Mouse (Mus musculus) cerebellum, postnatal 10 days (tissue): ENCODE data around the gene Tmcc2.

ENCODE experiments used
- DNase-seq, 2 experiments: peaks; one replicate each; pipeline ENCODE4 v3.0.0; 2021; ENCODE audit warnings: mixed read lengths in 2 of 2

The Tmcc2 gene

DNA sequence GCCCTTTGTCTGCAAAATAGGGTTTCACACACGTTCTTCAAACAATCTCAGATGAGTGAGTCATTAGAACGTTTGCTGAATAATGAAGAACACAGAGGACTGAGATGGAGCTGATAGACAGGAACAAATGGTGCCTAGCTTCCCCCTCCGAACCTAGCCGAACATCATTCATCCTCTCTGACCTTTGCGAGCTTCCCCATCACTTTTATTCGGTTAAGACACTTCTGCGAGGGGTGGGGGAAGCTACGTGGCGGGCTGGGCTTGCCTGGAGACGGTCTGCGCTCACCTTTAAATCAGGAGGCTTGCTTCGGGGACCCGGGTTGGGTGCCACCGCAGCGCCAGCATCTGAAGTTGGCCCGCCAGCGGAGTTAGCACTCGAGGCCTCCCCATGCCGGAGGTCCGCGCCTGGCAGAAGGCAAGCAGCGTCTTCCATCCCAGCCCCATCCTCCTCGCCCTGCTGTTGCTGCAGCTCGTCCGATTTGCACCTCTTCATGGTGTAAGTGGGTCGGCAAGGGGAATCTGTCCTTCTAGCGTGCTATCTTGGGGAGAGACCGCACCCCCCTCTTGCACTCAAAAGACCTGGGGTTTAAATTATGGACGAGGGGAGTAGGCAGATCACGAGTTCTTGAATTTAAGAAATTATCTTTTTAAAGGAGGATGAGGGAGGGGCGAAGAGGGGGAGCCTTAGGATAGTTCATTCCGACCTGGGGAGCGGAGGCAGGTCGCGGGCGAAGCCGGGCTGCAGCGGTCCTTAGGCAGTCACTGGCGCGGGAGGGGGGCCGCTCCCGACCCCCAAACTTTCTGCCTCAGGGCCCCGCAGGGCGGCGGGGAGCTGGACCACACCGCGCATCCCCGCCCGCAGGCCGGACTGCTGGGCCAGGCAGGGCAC lies at the start of gene Tmcc2:
Tmcc2 (minus strand) TSS at position 591 of the 889 bp plus-strand sequence.
- DNase-seq: peak; percentile 76 to 79

DNA sequence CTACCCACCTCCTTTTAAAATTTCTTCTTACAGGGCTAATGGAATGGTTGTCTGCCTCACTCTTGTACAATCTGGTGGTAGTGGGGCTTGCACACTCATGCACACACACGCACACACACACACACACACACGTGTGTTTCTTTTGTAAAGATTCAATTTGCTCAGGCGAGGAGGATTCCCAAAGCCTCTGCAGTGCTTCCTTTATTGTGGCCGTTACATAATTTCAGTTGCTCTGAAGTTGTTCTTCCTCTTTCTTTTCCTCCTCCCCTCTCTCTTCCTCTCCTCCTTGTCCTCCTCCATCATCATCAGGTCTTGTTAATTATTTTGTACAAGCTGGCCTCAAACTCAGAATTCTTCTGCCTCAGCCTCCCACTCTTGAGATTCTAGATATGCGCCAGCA lies 46.3 kb upstream of the Tmcc2 start:
- no peak for DNase-seq

DNA sequence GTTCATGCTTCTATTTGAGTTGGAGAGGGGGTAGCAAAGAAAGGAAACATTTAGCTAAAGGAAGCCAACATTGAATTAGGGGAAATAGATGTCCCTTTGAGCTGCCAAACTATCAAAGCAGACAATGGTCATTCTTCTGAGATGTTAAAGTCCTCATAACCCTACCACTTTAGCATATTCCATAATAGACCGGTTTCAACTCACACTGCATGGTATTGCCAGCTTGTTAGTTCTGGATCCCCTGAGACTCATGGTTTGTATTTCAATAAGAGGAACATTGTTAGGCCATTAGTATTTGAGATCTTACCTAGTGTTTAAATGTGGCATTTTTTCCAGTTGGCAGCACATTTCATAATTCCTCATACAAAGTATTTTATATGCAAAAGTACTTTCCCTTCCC lies 45.9 kb upstream of the Tmcc2 start:
- no peak for DNase-seq

DNA sequence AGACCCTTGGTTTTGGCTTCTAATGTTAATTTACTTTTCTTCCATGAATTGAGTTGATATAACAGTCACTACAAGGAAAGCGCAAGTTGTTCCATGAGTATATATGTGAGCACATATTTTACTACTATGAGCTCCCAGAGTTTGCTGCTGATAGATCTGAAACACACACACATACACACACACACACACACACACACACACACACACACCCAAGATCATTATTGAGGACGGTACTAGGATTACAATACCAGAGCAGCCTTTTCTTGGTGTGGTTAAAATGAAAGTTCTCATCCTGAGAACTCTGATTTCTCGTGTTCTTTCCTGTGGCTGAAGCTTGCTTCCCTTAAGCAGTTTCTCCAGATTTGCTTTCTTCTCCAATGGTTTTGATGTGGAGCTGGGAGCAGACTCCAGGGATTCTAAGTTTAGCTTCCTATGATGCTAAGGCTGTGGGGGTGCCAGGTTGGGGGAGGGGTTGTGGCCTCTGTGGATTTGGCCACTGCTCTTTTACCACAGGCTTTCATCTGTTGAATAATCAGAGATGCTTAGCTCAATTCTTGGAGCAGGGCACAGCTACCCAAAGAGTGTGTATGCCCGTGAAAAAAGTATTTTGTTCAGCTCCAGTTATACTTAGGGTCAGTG lies 45.4 kb upstream of the Tmcc2 start:
- peak in 1 of 2 experiments; percentile 18 for DNase-seq

DNA sequence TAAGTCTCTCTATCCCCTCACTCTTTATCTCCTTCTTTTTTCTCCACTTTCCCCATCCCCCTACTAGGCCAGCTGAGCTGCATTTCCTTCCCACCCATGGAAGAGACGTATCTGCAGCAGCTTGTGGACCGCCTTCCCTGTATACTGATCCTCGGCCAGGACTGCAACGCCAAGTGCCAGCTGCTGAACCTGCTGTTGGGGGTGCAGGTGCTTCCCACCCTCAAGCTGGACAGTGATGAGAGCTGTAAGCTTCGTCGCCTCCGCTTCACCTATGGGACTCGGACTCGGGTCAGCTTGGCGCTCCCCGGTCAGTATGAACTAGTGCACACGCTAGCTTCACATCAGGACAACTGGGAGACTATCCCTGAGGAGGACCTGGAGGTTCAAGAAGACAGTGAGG lies 43.0 kb upstream of the Tmcc2 start:
- DNase-seq: peak; percentile 62 to 63

DNA sequence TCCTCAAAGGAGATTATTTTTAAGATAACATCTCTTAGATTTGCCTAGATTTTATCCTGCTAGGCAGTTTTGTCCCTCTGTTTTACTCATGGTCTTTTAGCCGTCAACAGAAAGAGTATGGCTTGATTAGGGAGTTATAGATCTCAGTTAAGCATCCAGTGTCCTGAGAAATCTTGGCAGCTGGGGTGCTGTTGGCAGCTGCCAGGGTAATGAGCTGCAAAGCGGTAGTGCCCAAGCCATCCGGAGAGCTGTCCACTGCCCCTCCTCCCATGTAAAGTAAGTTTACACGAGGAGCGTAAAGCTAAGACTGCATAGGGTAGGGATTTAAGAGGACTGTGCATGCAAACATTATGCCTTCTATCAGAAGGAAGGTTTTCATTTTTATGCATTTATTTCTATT lies 42.3 kb upstream of the Tmcc2 start:
- DNase-seq: peak; percentile 71 to 78

DNA sequence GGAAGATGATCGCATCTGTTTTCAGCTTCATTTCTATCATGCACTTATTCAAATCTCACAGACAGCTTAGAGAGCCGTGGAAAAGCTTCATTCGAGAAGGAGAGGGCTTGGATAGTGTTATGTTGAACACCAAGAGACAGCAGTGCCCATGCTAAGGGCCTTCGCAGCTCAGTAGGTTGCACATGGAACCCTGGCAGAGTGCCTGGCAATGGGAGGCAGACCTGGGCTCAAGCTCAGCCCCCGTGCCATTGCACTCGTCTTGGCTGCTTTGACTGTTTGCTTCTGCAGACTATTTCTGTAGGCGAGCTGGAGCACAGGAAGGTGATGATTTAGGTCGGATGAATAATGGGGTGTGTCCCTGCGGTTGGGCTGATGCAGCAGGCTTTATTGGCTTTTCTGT lies 40.6 kb upstream of the Tmcc2 start:
- DNase-seq: peak; percentile 92 to 95

DNA sequence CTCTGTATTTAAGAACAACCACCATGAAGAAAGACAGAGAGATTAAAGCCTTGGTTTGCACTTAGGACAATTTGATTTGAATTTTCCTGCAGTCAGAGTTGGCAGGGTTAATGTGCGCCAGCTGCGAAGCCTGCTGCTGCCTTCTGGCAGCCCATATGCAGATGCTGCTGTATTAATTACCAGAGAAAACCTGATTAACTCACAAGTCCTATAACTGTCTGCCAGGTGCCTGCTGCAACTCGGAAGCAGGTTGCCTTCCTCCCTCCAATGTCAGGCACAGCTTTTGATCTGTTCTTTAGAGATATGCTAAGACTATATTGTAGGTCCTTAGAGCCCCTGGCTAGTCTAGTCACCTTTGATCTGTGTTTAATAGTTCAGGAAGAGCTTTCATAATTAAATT lies 39.7 kb upstream of the Tmcc2 start:
- peak; percentile 84 to 85 for DNase-seq

DNA sequence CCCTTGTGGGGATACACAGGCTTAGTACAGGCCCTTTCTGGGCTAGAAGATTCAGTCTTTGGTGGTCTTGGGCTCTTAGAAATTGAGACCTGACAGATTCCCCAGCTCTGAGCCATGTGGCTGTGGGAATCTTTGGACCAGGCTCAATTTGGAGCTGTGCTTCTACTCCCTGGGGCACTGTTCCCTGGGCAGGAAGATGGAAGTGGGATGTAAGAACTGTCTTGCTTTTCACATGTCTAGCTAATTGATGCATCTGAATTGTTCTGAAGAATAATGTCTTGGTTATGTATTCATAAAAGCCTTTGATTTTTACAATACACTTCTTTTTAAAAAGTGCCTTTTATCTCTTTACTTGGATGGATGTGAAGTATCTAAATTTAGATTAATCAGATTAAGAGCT lies 34.5 kb upstream of the Tmcc2 start:
- DNase-seq: peak; percentile 28 to 43

DNA sequence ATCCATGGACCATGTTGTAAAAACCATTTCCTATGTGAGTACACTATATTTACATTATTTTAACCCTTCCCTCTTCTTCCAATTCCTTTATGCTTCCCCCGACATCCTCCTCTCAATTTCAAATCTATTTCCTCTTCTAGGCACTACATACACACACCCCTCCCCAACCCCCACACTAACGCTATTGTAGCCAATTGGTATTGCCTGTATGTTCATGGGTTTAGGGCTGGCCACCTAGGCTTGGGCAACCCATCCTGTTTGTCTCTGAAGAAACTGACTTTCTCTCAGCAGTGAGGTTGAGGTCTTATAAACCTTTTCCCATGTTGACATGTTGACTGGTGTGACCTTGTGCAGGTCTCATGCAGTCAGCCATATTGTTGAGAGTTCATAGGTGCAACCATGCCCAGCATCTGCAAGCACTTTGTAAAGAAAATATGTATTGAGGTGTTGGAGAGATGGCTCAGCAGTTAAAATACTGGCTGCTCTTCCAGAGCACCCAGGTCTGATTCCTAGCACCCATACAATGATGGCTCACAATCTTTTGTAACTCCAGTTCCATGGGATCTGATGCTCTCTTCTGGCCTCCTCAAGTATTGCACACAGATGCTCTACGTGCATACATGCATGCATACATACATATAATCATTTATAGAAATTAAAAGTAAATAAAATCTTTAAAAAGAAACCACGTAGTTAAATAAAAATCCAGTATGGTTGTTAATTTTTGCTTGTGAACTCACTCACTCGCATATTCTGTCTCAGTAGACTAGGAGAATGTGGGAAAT lies 32.0 kb upstream of the Tmcc2 start:
- no peak for DNase-seq

DNA sequence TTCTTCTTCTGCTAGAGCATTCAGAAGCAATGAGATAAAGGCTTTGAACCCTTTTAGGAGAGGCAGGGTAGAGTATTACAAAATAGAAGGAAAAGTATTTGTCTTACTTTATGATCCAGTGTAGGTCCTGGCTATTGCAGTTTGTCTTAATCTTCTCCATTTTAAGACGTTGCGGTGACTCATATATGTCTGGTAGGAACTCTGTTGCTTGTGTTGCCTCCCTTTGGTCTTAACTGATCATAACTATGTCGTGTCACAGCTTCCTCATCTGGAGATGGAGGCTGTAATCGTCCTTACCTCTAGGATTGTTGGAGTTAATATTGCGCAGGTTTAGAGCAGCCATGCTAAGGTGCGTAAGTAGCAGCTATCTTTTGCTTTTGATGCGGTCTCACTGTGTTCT lies 29.6 kb upstream of the Tmcc2 start:
- no peak for DNase-seq

DNA sequence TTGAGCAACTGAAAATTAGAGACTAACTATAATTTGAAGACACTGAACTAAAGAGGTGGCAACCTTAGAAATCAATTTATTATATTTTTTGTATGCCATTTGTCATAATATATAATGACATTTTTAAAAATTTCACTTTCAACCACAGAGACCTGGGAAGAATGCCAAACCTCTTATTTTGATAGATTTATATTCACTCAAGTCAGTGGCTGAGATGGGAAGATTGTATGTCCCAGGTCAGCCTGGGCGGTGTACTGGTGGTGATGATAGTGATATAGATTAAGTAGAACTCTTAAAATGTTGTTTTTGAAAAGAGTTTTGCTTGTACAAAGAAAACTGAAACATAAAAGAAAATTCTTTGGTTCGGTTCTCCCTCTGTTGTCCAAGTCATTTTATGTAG lies 29.1 kb upstream of the Tmcc2 start:
- DNase-seq: peak in 1 of 2 experiments; percentile 14

DNA sequence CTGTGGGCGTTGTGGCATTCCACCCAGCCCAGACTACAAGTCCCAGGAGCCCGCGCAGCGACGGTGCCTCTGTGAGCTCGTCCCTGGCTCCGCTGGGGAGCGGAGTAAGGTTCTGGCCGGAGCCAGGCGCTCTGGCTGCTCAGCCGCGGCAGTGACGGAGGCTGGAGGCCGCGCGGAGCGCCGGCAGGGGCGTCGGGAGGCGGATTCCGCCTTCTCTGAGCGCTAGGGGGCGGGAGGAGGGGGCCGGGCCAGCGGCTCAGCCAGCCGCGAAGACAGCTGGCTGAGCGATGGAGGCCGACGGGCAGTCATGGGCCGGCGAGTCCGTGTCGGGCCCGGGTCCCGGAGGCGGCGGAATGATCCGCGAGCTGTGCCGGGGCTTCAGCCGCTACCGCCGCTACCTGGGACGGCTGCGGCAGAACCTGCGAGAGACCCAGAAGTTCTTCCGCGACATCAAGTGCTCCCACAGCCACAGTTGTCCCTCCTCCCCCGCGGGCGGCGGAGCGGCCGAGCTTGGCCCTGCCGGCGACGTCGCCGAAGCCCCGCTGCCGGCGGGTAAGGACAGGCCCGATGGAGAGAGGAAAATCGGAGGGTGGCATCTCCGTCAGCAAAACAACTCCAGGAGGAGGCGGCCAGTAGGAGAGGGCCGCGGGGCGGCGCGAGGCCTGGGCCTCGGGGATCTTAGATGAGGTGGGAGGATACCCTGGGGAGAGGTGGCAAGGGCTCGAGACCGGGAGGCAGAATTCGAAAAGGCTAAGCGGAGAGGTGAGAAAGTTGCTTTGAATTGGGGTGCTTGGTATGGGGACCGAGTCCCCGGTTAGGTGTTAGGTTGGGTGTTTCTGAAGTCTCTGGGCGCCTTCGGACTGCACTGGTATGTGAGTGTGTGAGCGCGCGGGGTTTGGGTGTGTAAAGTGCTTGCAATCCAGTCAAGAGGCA lies 26.5 kb upstream of the Tmcc2 start, which contains the start of gene Dstyk:
Dstyk (plus strand) TSS at position 237 of the 933 bp plus-strand sequence.
- DNase-seq: peak; percentile 93 to 95

DNA sequence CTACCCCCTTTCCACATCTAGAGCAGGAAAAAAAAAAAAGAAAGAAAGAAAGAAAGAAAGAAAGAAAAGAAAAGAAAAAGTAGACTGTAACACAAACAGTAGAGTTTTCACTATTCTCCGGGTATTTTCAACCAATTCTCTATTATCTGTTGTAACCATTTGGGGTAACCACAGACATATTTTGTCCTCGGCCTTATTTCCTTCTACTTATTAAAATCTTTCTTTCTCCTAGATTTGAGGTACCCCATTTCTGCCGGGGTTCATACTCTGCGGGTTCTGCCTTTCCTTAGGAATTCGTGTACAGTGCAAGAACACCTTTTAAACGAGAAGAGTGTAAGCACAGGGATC lies 25.8 kb upstream of the Tmcc2 start:
- no peak for DNase-seq

DNA sequence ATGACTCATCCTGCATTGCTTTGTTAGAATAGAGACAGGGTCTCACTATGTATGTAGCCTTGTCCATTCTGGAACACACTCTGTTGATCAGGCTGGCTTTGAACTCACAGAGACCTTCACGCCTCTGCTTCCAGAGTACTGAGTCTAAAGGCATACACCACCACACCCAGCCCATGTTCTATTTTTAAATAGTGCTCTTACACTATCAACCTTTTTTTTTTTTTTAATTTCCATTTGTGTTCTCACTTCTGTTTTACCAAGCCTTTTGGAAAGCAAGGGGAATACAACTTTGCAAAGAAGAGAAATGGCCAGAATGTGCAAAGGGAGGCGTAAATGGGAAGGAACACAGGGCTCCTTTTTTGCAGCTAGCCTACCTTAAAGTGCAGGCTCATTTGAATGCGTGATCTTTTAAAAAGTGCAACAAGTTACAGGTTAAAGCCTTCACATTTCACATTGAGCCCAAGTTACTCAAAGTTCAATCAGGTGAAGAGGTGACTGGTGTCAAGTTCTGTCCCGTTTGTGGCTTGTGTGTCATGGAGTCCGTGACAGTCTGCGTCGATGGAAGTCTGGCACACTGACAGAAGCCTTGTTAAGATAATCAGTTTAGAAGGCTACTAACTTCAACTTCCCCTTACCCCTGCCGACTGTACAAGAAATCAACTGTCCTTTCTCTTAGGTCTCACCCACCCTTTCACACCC lies 25.3 kb upstream of the Tmcc2 start:
- DNase-seq: peak in 1 of 2 experiments; percentile 22

DNA sequence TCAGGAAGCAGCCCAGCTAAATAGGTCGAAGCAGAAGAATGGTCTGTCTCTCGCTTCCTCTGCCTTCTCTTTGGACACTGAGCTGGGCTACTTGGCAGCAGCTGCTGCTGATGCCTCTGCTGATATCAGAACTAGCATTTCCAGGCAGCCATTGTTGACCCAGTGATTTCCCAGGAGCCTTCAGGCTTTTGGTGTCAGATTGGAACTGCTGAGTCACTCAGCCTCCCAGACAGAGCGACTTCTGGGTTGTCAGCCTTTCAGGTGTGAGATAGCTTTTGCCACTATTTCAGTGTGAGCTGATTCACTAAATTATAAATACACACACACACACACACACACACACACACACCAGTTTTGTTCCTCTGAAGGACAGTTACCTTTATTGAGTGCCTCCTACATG lies 19.6 kb upstream of the Tmcc2 start:
- no peak for DNase-seq

DNA sequence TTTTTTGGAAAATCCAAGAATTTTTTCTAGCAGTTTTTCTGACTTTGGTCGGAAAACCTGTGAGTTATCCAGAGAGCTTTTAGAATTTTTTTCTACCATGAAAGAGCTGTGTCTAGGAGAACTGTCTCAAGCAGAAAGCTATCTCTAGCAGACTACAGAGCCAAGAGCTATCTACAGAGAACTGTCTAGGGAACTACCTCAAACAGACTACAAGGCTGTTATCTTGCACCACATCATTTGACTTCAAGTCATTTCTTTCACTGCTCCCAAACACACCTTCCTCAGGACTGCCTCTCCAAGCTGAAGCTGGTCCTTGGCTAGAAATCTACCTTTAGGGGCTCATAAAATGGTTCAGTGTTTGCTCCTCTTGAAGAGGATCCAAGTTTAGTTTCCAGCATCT lies 10.8 kb upstream of the Tmcc2 start:
- no peak for DNase-seq

DNA sequence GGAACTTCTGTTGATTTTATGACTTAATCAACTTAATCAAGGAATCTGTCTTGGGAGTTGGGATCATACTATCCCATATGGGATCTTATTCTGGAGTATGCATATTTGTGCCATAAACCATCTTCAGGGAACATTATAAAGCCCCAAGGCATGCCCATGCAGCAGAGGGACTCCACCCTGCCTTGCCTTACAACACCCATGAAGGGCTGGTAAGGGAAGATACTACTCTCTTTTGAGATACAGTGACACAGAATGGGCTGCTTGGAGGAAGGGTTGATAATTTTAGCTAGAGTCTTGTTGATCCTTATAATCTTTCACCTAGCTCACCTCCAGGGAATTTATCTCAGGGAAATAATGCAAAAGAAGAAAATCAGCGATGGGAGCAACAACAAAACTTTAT lies 9.5 kb upstream of the Tmcc2 start:
- no peak for DNase-seq

DNA sequence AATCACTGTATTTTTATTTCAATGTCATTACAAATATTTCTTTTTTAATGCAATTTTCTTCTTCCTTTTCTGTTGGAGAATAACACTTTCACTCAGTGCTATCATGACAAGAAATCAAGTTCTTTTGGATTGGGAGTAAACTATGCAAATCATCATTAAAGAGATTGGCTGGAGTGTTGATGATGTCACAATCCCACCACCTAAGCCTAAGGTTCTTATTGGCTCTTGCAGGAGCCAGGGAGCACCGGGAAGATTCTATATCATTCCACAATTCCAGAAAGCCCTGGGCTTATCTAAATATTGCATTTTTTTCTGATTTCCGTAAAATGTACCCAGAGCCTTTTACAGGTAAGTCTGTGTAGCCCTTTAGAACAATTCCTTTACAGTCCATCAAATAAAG lies 5.6 kb upstream of the Tmcc2 start:
- DNase-seq: no peak

DNA sequence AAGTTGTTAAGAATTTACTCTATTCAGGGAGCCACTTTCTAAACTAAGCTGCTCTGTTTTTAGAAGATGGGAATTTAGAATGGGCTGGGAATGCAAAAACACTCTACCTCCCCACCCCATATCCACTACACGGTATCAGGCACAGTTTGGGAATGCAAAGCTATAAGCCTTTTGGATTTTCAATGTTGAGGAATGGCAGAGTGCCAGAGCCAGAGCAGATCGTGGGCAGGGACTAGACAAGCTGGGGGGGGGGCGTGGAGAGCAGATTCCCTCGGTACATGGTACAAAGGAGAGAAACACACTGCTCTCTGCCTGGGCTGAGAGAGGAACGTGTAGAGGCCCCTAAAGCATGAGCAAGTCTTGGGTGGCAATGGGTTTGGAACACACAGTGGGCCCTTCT lies 1.8 kb upstream of the Tmcc2 start:
- no peak for DNase-seq

DNA sequence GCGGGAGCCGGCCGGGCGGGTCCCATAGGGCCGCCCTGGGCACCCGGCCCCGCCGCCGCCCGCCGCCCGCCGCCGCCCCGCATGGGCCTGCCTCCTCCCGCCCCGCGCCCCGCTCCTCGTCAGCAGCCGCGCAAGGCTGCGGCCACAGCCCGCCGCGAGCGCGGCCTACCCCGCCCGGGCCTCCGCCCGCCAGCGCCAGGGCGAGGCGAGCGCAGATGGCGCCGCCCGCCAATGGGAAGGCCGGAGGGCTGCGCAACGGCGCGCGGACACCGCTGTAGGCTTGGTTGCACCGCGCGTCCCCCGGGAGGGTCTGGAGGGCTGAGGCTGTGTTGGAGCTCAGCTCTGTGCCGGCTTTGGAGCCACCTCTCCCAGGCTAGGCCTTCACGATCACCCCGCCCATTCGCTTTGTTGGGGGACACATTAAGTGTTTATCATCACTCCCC lies 520 bp upstream of the Tmcc2 start:
- DNase-seq: peak; percentile 93 to 97
